Mouse (Mus musculus) heart, adult 2 months (tissue): ENCODE measurements around the gene Tex44.

Experiments
- CTCF ChIP-seq: fragments of 200-600 bp; IDR thresholded peaks from 2 replicates; pipeline ENCODE4 v1.8.1; 2022; ENCODE audit warnings: antibody characterized with exemption, mild to moderate bottlenecking, moderate library complexity
- POLR2A ChIP-seq: fragments of 200-500 bp; IDR thresholded peaks from 2 replicates; pipeline ENCODE4 v1.6.1; 2011; ENCODE audit warnings: mild to moderate bottlenecking, low read depth, low read length, control low read depth; ENCODE audit not compliant: insufficient read depth

GRCm38 (mm10) chr1:86399322-86399721 lies 26.8 kb upstream of the Tex44 start:
- TF ChIP-seq CTCF (no peak), POLR2A (no peak)
